Mouse (Mus musculus) c-Kit-positive CD71-positive TER-119-positive erythroid progenitor cells, embryonic 14.5 days (primary cell): Measurements from ENCODE around the gene Ascc2.
"Not testable (repeated sequence)": the region's sequence is repeated elsewhere in the genome, so short reads cannot be mapped to it uniquely, and the experiment has no call there.

Source experiments
- DNase-seq: peaks from one replicate; pipeline ENCODE4 v3.0.0-alpha.2; 2013; ENCODE audit warnings: low spot score

The Ascc2 gene

DNA sequence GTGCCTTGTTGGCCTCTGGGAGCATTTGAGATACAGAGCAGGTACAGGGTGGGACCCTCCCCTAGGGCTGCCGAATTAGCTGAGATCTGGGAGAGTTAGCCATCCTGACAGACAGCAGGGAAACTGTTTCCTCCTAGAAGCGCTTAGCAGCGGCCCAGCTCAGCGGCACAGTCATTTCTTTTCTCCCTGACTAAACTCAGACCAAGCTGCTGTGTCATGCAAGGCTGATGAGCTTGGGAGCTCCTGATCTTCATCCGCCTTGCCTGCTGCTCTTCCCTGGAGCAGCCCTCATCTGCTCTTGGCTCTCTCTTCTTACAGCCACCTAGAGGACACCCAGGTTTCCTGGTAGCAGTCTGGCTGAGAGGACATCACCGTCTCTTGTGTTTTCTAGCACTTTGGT, 46.6 kb downstream of the Ascc2 start:
- no peak for DNase-seq

- DNase-seq = no peak
Measured at GRCm38 (mm10) chr11:4685071-4685470, 47.5 kb downstream of the Ascc2 start.

GRCm38 (mm10) chr11:4685510-4685909, 48.0 kb downstream of the Ascc2 start:
- DNase-seq = no peak

GRCm38 (mm10) chr11:4687027-4687426, 49.5 kb downstream of the Ascc2 start:
- DNase-seq = no peak

GRCm38 (mm10) chr11:4687874-4688273, 50.3 kb downstream of the Ascc2 start:
- no peak for DNase-seq

DNA sequence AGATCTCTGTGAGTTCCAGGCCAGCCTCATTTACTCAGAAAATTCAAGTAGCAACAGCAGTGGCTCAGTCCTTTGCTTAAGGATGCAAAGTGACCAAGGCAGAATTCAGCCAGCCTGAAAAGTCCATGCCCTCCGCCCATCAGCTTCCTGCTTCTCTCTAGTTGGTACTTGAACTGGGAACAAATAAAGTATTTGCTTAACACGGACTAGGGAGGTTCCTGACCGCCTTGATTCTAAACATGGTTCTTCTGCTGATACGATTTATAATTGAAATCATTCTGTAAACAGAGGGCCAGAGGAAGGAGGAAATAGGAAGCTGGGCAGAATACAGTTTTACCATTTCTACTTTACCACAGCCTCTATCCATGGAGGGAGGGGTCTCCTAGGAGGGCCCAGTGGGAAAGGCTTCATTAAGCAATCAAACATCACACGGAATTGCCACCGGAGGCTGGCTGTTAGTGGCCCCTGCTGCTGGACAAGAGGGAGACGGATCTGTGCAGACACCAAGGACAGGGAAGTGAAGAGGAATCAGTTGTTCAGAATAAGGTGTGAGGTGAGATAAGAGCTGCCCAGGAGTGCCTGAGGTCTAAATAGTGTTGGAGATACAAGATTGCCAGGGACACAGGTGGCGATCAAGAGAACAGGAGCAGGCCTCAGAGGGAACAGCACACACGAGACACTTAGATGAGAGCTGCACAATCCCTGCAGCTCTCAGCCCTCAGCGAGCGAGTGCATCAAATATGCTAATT, 51.3 kb downstream of the Ascc2 start:
- DNase-seq = no peak

GRCm38 (mm10) chr11:4690353-4690752, 52.8 kb downstream of the Ascc2 start:
- no peak for DNase-seq

GRCm38 (mm10) chr11:4691213-4691612, 53.7 kb downstream of the Ascc2 start:
- no peak for DNase-seq

DNA sequence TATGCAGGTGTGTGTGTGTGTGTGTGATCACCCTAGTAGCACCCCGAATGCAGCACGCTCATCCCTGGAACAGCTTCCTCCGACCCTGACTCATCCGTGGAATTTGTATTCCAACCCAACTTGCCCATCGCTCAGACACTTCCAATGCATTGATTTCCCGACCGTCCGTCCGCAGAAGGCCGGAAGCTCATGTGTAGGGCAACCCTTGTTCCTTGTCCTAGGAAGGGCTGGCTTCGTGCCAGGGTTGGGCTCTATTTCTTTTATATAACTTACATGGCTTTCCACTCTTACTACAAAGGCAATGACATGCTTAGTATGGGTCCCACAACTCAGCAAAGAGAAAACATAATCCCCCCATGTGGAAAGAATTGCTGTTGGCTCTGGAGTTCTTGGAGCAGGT, 54.6 kb downstream of the Ascc2 start:
- DNase-seq = no peak

GRCm38 (mm10) chr11:4697043-4697983, 59.8 kb downstream of the Ascc2 start:
- no peak for DNase-seq

DNA sequence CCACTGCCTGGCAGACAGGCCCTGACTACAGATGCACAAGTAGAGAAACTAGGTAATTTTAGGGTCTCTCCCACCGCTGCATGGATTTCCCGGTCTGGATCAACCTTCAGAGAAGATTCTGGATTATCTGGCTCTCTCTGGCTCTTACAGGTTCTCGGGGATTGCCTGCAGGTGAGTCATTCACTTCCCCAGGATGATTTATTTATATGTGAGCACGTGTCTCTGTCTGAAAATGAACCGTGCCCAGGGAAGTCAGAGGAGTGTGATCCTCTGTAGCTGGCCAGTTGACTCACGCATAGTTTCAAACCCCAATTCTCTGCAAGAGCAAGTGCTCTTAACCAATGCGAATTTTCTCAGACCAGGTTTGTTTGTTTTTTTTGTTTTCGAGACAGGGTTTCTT, 63.2 kb downstream of the Ascc2 start:
- no peak for DNase-seq

DNA sequence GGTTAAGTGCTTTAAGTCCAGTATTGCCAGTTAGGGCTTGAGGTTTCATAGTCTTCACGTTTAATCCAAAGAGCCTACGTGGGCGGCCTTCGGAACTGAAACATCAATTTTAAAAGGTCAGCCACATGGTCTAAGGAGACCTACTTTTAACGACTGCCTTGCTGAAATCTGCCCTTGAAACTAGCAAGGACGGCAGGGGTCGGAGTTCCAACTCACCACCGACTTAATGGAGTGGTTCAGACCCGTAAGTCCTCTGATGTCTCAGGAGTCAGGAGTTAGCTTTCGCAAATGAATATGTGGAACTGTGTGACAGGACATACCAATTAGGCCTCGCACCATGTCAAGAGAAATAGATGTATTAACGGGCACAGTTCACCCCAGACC, 66.1 kb downstream of the Ascc2 start:
- DNase-seq = no peak

GRCm38 (mm10) chr11:4704072-4704964, 66.8 kb downstream of the Ascc2 start, which contains the start of the genes Uqcr10 and Zmat5:
Gene Uqcr10 (minus strand): TSS chr11:4704342.
Gene Zmat5 (plus strand): TSS chr11:4704678.
- DNase-seq = peak; percentile 95

DNA sequence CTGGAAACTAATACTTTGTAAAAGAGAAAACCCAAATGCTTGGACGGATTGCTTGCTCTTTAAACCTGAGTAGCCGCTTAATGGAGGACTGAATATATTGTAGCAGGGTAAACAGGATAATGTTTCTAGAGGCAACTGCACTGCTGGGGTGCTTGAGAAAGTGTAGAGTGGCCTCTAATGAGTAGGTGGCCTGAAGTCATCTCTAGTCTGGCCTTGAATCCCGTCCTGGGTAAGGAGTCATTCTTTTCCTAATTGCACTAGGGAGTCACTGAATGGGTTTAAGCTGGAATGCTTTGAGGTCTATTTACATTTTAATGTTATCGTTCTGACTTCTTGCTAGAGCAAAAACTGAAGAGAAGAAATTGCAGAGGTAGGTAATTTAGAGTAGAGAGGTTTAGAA, 67.6 kb downstream of the Ascc2 start:
- no peak for DNase-seq

DNA sequence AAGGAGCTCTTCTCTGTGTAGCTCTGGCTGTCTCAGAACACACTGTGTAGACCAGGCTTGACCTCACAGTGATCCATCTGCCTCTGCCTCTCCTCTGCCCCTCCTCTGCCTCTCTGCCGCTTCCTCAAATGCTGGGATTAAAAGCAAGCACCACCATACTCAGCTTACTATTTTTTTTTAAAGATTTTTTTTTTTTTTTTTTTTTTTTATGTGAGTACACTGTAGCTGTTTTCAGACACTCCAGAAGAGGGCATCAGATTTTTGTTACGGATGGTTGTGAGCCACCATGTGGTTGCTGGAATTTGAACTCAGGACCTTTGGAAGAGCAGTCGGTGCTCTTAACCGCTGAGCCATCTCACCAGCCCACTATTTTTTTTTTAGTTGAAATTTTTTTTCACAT, 72.6 kb downstream of the Ascc2 start:
- DNase-seq = not testable (repeated sequence)

- no peak for DNase-seq
Measured at GRCm38 (mm10) chr11:4712822-4713221, 75.3 kb downstream of the Ascc2 start.

GRCm38 (mm10) chr11:4714727-4715126, 77.2 kb downstream of the Ascc2 start:
- DNase-seq = no peak

DNA sequence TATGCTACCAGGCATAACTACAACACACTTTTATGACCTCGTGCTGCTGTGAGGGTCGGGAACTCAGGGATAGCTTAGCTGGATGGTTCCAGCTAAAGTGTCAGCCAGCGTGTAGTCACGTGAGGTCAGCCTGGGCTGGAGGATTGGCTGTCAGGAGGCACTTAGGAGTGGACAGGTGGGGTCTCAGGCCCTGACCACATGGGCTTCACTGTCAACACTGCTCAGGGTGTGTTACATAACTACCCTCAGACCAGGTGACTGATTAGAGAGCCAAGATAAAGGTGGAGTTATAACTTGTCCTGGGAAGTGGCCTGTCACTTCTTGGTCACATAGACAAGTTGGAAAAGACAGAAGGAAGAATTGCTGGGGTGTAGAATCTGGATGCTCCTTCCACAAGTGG, 78.0 kb downstream of the Ascc2 start:
- no peak for DNase-seq

DNA sequence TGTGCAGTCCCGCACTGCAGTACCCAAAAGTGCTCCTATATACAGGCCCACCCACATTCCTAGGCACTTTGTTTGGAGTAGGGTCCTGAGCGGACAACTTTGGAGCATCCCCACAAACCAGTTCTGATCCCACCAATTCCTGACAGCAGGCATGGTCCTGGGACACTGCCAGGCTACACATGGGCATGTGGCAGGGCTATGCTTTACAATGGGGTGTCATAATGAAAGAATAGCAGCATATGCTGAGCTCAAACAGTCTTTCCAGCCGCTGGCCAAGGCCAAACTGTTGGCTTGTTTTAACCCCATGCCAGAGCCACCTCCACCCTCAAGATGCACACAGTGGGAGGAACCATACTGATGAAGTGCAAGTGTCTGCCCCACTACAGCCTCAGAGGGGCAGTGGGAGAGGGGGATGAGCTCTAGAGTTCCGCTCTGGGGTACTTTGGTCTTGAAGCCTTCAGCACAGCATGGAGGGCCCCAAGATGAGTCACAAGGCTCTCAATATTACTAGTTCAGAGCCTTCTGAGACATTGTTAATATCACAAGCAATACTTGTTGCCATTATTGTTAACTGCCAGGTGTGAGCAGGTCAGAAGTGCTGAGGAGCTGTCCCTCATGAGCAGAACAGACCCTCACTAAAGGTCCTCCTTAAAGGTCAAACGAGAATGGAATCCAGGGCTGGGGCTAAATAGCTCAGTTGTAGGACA, 79.1 kb downstream of the Ascc2 start:
- no peak for DNase-seq

DNA sequence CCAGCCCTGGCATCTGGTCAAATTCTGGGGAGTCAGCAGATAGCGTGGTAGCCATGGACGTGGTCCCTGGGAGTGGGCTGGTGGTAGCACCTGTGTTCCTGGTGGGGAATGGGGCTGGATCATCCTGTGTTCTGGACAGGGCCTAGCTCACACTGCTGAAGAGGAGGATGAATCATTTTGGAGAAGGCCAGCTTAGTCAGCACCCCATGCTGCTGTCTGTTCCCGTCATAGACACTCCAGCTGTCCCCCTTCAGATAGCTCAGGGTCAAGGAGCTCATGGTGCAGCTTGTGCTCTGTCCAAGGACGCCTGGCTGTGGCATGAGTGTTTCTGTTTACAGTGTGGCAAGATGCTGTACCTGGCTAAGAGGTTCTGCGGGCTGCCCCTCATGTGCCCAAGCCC, 81.0 kb downstream of the Ascc2 start:
- no peak for DNase-seq

GRCm38 (mm10) chr11:4719961-4720360, 82.4 kb downstream of the Ascc2 start:
- DNase-seq = no peak
